Mouse (Mus musculus) megakaryocyte, embryonic 14.5 days (primary cell): ENCODE results near the gene H2-D1.

ENCODE experiments used
- FLI1 ChIP-seq: IDR thresholded peaks from 2 replicates; pipeline ENCODE4 v1.6.1; 2012; ENCODE audit warnings: low read length, inconsistent platforms, mixed read lengths
- GATA1 ChIP-seq: IDR thresholded peaks from 3 replicates; pipeline ENCODE4 v1.6.1; 2012; ENCODE audit warnings: mixed read lengths, low read length, inconsistent platforms, borderline replicate concordance

- TF ChIP-seq FLI1: no peak
- TF ChIP-seq GATA1: no peak
These were observed 25.0 kb upstream of the H2-D1 start for GRCm38 (mm10) chr17:35237504-35237903.
